Mouse (Mus musculus): ENCODE measurements at regions not wholly inside any gene's neighbourhood (a gene's known extent, or its start where the extent isn't known, plus 50 kb on each side); places are given as distances from the start of the nearest gene placed in this dataset.

DNA sequence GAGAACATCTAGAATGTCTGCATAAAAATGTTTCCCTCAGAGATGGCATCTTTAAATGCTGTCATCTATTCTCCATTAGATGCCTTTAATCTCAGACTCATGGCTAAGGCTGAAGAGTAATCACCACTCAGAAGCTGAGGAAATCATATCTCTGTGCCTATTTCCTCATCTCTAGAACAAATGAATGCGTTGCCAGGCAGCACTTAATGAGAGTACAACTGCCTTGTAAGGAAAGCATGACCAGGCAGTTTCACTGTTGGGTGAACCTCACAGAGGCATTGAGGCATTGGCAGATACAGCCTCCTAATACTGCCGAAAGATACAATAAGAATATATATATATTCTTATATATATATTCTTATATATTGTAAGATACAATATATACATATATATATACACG lies 137.3 kb downstream of the Samd5 start:
- Histone ChIP-seq H3K4me1 (ENCODE audit: control insufficient read depth, insufficient read depth, low read length) (no peaks in the 10 kb centered on the region), H3K27ac (ENCODE audit: control insufficient read depth, insufficient read depth, low read depth, low read length, poor library complexity) (no peak overlapping the region), H3K4me3 (replicated peaks; ENCODE audit: control insufficient read depth, low read depth, low read length) (no peak overlapping the region)
- no peak for TF ChIP-seq CTCF (IDR thresholded peaks at IDR 0.05; ENCODE audit: control insufficient read depth, insufficient read depth, low read length)
- TF ChIP-seq POLR2A (IDR thresholded peaks at IDR 0.05; ENCODE audit: borderline replicate concordance, control insufficient read depth, low read depth, low read length) = no peak
- 57% methylated on average over 3 of the region's 3 CpGs for WGBS

DNA sequence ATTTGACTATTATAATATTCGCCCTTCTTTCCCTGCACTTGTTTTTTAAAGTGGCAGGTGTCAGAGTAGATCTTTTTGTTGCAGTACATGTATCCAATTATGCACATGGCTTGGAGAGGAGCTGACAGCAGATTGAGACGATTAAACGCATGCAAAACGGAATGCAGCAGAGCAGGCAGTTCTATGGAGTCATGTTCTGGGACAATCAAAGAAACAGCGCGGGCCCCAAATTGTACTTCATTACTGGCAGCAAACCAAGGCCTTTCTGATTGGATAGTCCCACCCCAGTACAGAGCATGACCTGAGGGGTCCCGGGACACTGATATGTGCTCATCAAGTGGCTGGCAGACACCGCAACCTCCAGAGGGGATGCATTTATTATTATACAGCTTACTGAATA lies 140.5 kb downstream of the Samd5 start:
- 84% methylated on average over 8 of the region's 8 CpGs for WGBS
- Histone ChIP-seq H3K4me1 (ENCODE audit: control insufficient read depth, insufficient read depth, low read length) (no peaks in the 10 kb centered on the region), H3K27ac (ENCODE audit: control insufficient read depth, insufficient read depth, low read depth, low read length, poor library complexity) (no peak overlapping the region), H3K4me3 (replicated peaks; ENCODE audit: control insufficient read depth, low read depth, low read length) (no peak overlapping the region)
- TF ChIP-seq CTCF (IDR thresholded peaks at IDR 0.05; ENCODE audit: control insufficient read depth, insufficient read depth, low read length) = no peak
- TF ChIP-seq POLR2A (IDR thresholded peaks at IDR 0.05; ENCODE audit: borderline replicate concordance, control insufficient read depth, low read depth, low read length) = no peak

DNA sequence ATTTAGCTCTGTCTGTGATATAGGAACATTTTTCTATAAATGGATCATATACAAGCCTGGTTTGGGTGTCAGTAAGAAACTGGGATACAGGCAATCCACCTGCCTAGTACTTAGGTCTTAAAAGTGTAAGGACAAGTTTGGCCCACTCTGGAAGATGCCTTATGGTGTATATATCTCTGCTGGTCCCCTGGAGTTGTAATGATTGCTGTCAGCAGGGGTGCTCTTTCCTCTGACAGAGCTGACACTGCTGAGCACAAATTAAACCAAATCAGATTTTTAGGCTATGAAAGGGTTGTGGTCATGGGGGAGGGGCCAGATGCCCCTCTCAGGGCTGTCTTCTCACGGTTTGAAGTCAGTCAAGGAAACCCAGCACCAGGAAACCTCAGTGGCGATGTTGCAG lies 141.7 kb downstream of the Samd5 start:
- Histone ChIP-seq H3K4me3 (replicated peaks; ENCODE audit: control insufficient read depth, low read depth, low read length) (no peak overlapping the region), H3K27ac (ENCODE audit: control insufficient read depth, insufficient read depth, low read depth, low read length, poor library complexity) (no peak overlapping the region), H3K4me1 (ENCODE audit: control insufficient read depth, insufficient read depth, low read length) (no peaks in the 10 kb centered on the region)
- 32% methylated on average over 2 of the region's 2 CpGs for WGBS
- TF ChIP-seq POLR2A (IDR thresholded peaks at IDR 0.05; ENCODE audit: borderline replicate concordance, control insufficient read depth, low read depth, low read length) = no peak
- TF ChIP-seq CTCF (IDR thresholded peaks at IDR 0.05; ENCODE audit: control insufficient read depth, insufficient read depth, low read length) = no peak

DNA sequence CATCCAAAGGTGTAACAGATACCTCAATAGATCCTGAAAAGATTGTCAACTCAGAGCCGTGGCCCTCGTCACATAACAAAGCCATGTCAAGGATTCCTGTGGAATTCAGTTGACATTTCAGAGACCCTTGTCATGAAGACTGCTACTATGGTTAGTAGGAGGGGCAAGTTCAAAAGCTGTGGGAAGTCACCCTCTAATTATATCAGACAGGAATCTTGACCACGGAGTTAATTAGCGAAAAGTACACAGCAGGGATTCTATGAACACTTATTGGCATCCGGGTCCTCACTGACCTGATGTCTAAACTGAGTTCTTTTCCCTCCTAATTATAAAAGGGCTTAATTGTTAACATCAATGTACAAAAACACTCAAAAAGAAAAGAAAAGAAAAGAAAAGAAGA lies 143.1 kb downstream of the Samd5 start:
- no peak for TF ChIP-seq POLR2A (IDR thresholded peaks at IDR 0.05; ENCODE audit: borderline replicate concordance, control insufficient read depth, low read depth, low read length)
- no peak for TF ChIP-seq CTCF (IDR thresholded peaks at IDR 0.05; ENCODE audit: control insufficient read depth, insufficient read depth, low read length)
- H3K4me3 ChIP-seq (replicated peaks; ENCODE audit: control insufficient read depth, low read depth, low read length) = no peak overlapping the region
- 86% methylated on average over 5 of the region's 5 CpGs for WGBS
- H3K27ac ChIP-seq (ENCODE audit: control insufficient read depth, insufficient read depth, low read depth, low read length, poor library complexity) = no peak overlapping the region
- no peaks in the 10 kb centered on the region for H3K4me1 ChIP-seq (ENCODE audit: control insufficient read depth, insufficient read depth, low read length)

DNA sequence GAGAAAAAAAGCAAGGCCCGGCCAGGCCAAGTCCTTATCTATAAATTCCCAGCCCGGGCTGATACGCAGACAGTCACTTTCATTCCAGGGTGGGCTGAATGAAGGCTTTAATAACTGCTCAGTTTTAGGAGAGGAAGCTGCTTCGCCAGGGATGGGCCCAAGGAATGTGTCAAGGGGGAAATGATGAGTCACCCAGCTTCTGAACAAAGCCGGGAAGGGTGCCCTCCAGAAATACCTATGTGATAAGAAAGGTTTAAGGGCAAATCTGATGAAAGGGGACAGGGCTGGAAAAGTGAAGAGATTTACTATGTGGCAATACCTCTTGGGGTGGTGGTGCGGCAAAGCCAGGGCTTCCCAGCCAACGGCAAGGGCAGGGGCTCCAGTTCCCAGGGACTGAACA lies 145.6 kb downstream of the Samd5 start:
- Histone ChIP-seq H3K4me3 (replicated peaks; ENCODE audit: control insufficient read depth, low read depth, low read length) (no peak overlapping the region), H3K27ac (ENCODE audit: control insufficient read depth, insufficient read depth, low read depth, low read length, poor library complexity) (no peak overlapping the region), H3K4me1 (ENCODE audit: control insufficient read depth, insufficient read depth, low read length) (no peaks in the 10 kb centered on the region)
- 61% methylated on average over 7 of the region's 7 CpGs for WGBS
- TF ChIP-seq POLR2A (IDR thresholded peaks at IDR 0.05; ENCODE audit: borderline replicate concordance, control insufficient read depth, low read depth, low read length) = no peak
- no peak for TF ChIP-seq CTCF (IDR thresholded peaks at IDR 0.05; ENCODE audit: control insufficient read depth, insufficient read depth, low read length)

DNA sequence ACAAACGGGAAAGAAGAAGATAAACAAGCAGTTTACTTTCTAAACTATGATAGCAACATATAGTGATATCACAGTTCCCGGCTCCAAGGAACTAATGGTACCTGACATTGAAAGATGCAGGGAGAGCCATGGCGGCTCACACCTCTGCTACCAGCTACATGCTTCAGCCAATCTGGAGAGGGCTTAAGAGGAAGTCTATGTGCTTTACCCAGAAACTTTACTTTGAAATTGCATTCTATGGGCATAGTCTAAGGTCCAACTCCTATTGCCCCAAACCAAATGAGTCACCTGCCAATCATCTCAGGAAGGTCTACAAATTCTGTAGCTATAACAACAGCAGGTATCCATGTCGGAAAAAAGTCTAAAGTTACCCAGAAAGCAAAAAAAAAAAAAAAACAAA lies 146.9 kb downstream of the Samd5 start:
- no peak overlapping the region for H3K27ac ChIP-seq (ENCODE audit: control insufficient read depth, insufficient read depth, low read depth, low read length, poor library complexity)
- TF ChIP-seq POLR2A (IDR thresholded peaks at IDR 0.05; ENCODE audit: borderline replicate concordance, control insufficient read depth, low read depth, low read length) (no peak), CTCF (IDR thresholded peaks at IDR 0.05; ENCODE audit: control insufficient read depth, insufficient read depth, low read length) (no peak)
- 75% methylated on average over 4 of the region's 4 CpGs for WGBS
- no peaks in the 10 kb centered on the region for H3K4me1 ChIP-seq (ENCODE audit: control insufficient read depth, insufficient read depth, low read length)
- no peak overlapping the region for H3K4me3 ChIP-seq (replicated peaks; ENCODE audit: control insufficient read depth, low read depth, low read length)

DNA sequence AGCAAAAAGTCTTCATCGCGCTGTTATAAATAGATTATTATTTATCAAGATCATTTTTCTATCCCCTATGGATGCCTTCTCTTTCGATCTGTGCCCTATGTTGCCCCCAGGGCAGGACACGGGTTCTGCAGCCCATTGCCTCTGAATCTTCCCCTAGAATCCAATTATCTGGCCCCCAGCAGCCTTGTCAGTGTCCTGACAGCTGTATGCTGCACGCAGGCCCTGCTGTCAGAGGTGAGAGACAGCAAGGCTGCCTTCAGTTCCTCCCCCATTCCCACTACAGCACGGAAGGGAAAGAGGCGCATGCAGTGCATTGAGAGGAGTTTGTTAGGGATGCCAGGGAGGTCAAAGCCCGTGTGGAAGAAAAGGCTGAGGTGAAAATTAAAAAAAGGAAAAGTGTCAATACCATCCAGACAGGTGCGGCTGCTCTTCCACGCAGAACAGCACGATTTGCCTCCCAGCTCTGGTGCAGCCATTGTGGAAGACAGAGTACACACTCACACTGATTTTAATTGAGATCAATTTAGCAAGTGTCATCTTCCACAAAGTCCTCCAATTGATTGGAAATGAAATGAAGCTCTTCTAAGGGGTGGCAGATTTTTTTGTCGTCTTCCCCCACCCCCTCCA lies 165.1 kb downstream of the Samd5 start:
- Histone ChIP-seq H3K27ac (ENCODE audit: control insufficient read depth, insufficient read depth, low read depth, low read length, poor library complexity) (no peak overlapping the region), H3K4me3 (replicated peaks; ENCODE audit: control insufficient read depth, low read depth, low read length) (no peak overlapping the region), H3K4me1 (ENCODE audit: control insufficient read depth, insufficient read depth, low read length) (no peaks in the 10 kb centered on the region)
- WGBS = 81% methylated on average over 12 of the region's 12 CpGs
- TF ChIP-seq CTCF (IDR thresholded peaks at IDR 0.05; ENCODE audit: control insufficient read depth, insufficient read depth, low read length) (no peak), POLR2A (IDR thresholded peaks at IDR 0.05; ENCODE audit: borderline replicate concordance, control insufficient read depth, low read depth, low read length) (no peak)

DNA sequence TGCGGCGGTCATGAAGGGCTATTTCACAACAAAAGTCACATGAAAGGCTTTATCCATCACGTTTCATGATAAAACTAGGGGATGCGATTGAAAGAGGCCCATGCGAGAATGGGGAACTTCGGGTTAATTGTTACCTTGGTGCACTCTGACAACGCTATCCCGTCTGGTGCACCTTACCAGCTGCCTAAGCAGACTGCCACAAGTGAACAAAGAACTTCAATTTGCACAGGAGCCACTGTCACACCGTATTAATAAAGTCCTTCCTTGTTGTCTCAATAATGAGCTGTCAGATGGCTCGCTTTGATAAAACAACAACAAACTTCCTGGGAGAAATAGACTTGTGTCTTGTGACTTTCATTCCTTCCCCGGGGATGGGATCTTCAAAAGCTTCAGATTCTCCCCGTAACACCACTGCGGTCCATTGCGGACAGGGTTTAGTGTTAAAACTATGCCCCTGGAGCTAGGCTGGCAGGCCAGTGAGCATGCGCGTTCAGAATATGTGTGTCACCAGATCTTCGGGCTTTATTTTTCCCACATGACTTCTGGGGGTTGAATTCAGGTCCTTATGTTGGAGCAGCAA lies 165.8 kb downstream of the Samd5 start:
- WGBS = 86% methylated on average over 17 of the region's 17 CpGs
- Histone ChIP-seq H3K4me3 (replicated peaks; ENCODE audit: control insufficient read depth, low read depth, low read length) (no peak overlapping the region), H3K4me1 (ENCODE audit: control insufficient read depth, insufficient read depth, low read length) (no peaks in the 10 kb centered on the region), H3K27ac (ENCODE audit: control insufficient read depth, insufficient read depth, low read depth, low read length, poor library complexity) (no peak overlapping the region)
- no peak for TF ChIP-seq CTCF (IDR thresholded peaks at IDR 0.05; ENCODE audit: control insufficient read depth, insufficient read depth, low read length)
- no peak for TF ChIP-seq POLR2A (IDR thresholded peaks at IDR 0.05; ENCODE audit: borderline replicate concordance, control insufficient read depth, low read depth, low read length)

All from bone marrow, adult 2 months (tissue).